Mouse (Mus musculus): ENCODE data around the gene Hrnr. TPM values are rescaled to one million over a fixed set of nuclear protein-coding genes. Genes with fewer than 3 reads are reported as not detected.

Gene Hrnr
- polyA plus RNA-seq, 1 experiment from 2014 or later: not detected

- 90% methylated on average over 4 of the region's 4 CpGs for WGBS
- no peak overlapping the region for H3K4me3 ChIP-seq (ENCODE audit: low read depth, low read length)
- H3K36me3 ChIP-seq (ENCODE audit: control insufficient read depth, insufficient read depth, low read length): no peaks in the 10 kb centered on the region
- no peak for ATAC-seq (ENCODE audit: insufficient number of reproducible peaks, insufficient read depth, low FRiP score, low read depth)
- H3K9me3 ChIP-seq (ENCODE audit: control insufficient read depth, low read depth, low read length): no peaks in the 10 kb centered on the region
- no peaks in the 10 kb centered on the region for H3K27me3 ChIP-seq (ENCODE audit: control insufficient read depth, insufficient read depth, low read length)
- no peaks in the 10 kb centered on the region for H3K4me1 ChIP-seq (ENCODE audit: control insufficient read depth, insufficient read depth, low read length)
- H3K27ac ChIP-seq (ENCODE audit: low read length): no peak overlapping the region
- H3K4me2 ChIP-seq (replicated peaks; ENCODE audit: low read depth, low read length): no peak overlapping the region
- no peak overlapping the region for H3K9ac ChIP-seq (replicated peaks; ENCODE audit: low read depth, low read length)
These were observed 20.5 kb downstream of the Hrnr start for GRCm38 (mm10) chr3:93340021-93340420.

DNA sequence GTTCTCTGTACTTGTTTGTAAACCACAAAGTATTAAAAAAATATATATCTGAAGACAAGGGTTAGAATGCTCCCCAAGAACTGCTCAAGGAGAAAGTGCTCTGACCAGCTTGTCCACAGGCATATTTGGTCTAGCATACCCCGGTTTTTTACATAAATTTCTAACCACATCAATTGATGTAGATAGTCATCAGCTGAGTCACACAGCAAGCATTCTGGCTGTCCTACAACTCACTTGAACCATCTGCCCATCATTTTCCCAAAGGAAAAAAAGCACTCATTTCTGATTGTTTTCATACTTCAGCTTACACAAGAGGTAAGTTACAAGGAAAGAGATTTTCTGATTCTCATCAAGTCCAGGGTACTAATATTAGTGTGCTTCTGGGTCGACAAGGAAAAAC is 27.3 kb downstream of the Hrnr start:
- H3K4me1 ChIP-seq (ENCODE audit: control insufficient read depth, insufficient read depth, low read length): no peaks in the 10 kb centered on the region
- H3K36me3 ChIP-seq (ENCODE audit: control insufficient read depth, insufficient read depth, low read length): no peaks in the 10 kb centered on the region
- 76% methylated on average over 2 of the region's 2 CpGs for WGBS
- no peak overlapping the region for H3K9ac ChIP-seq (replicated peaks; ENCODE audit: low read depth, low read length)
- no peak for ATAC-seq (ENCODE audit: insufficient number of reproducible peaks, insufficient read depth, low FRiP score, low read depth)
- no peaks in the 10 kb centered on the region for H3K27me3 ChIP-seq (ENCODE audit: control insufficient read depth, insufficient read depth, low read length)
- H3K27ac ChIP-seq (ENCODE audit: low read length): no peak overlapping the region
- no peak overlapping the region for H3K4me3 ChIP-seq (ENCODE audit: low read depth, low read length)
- H3K4me2 ChIP-seq (replicated peaks; ENCODE audit: low read depth, low read length): no peak overlapping the region
- no peaks in the 10 kb centered on the region for H3K9me3 ChIP-seq (ENCODE audit: control insufficient read depth, low read depth, low read length)

DNA sequence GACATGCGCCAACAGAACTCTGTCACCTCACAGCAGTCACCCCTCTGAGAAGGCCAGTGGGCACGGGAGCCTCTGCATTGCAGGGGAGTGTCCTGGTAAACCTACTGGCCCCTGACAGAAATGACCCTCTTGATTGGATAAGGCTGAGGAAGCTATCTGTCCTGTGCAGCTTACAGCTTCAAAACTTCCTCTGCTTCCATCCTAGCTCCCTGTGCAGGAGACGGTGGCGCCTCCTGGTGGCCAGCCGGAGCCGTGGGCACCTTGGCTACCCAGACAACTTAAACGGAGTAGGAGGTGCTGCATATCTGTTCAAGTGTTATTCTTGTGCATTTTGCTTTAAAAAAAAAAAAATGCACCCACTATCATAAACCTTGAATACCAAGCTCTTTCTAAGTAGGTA is 40.5 kb downstream of the Hrnr start:
- Histone ChIP-seq H3K4me2 (replicated peaks; ENCODE audit: low read depth, low read length) (no peak overlapping the region), H3K9ac (replicated peaks; ENCODE audit: low read depth, low read length) (no peak overlapping the region), H3K36me3 (ENCODE audit: control insufficient read depth, insufficient read depth, low read length) (no peaks in the 10 kb centered on the region), H3K4me1 (ENCODE audit: control insufficient read depth, insufficient read depth, low read length) (no peaks in the 10 kb centered on the region; the same call in 1 of the 2 replicates), H3K27me3 (ENCODE audit: control insufficient read depth, insufficient read depth, low read length) (no peaks in the 10 kb centered on the region), H3K9me3 (ENCODE audit: control insufficient read depth, low read depth, low read length) (no peaks in the 10 kb centered on the region), H3K27ac (ENCODE audit: low read length) (no peak overlapping the region), H3K4me3 (ENCODE audit: low read depth, low read length) (no peak overlapping the region)
- 16% methylated on average over 7 of the region's 7 CpGs for WGBS
- no peak for ATAC-seq (ENCODE audit: insufficient number of reproducible peaks, insufficient read depth, low FRiP score, low read depth)

- no peaks in the 10 kb centered on the region; the same call in 1 of the 2 replicates for H3K4me1 ChIP-seq (ENCODE audit: control insufficient read depth, insufficient read depth, low read length)
- H3K36me3 ChIP-seq (ENCODE audit: control insufficient read depth, insufficient read depth, low read length): no peaks in the 10 kb centered on the region
- peak overlapping the region; percentile 24; the same call in 1 of the 2 replicates for H3K4me2 ChIP-seq (replicated peaks; ENCODE audit: low read depth, low read length)
- ATAC-seq (ENCODE audit: insufficient number of reproducible peaks, insufficient read depth, low FRiP score, low read depth): peak; percentile 76
- no peak overlapping the region for H3K27ac ChIP-seq (ENCODE audit: low read length)
- no peaks in the 10 kb centered on the region for H3K27me3 ChIP-seq (ENCODE audit: control insufficient read depth, insufficient read depth, low read length)
- no peak overlapping the region for H3K4me3 ChIP-seq (ENCODE audit: low read depth, low read length)
- no peaks in the 10 kb centered on the region for H3K9me3 ChIP-seq (ENCODE audit: control insufficient read depth, low read depth, low read length)
- no peak overlapping the region for H3K9ac ChIP-seq (replicated peaks; ENCODE audit: low read depth, low read length)
- WGBS: 9% methylated on average over 10 of the region's 10 CpGs
These were observed 42.5 kb downstream of the Hrnr start for GRCm38 (mm10) chr3:93361933-93362574.

DNA sequence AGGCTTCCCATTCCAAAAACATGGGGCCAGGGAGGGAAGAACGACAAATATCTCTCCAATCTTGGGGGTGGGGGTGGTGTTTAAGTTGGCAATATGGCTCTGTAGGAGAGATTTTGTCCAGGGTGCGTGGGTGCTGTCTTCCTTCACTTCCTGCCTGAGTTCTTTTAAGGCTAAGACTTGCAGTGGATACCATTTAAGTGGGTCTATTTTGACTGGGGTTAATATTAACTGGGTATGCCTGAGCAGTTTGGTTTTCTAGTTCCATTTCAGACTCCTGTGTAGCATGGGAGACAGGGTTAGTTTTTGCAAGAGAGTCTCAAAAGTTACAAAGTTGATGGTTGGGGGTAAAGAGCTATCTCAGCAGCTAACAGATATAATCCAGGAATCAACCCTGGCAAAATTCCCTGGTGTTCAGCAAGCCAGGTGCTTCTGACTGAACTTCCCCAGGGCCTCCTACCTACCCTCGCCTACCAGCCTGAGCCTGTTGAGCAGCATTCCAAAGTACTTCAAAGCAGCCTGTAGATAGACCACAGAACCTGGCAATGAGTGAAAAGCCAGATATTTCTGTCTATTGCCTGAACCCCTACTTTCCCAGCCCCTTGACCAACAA is 47.5 kb downstream of the Hrnr start:
- Histone ChIP-seq H3K27me3 (ENCODE audit: control insufficient read depth, insufficient read depth, low read length) (no peaks in the 10 kb centered on the region), H3K4me1 (ENCODE audit: control insufficient read depth, insufficient read depth, low read length) (no peaks in the 10 kb centered on the region; the same call in 1 of the 2 replicates), H3K9me3 (ENCODE audit: control insufficient read depth, low read depth, low read length) (no peaks in the 10 kb centered on the region), H3K27ac (ENCODE audit: low read length) (peak overlapping the region; percentile 63; the same call in 1 of the 2 replicates), H3K4me3 (ENCODE audit: low read depth, low read length) (no peak overlapping the region), H3K4me2 (replicated peaks; ENCODE audit: low read depth, low read length) (no peak overlapping the region), H3K9ac (replicated peaks; ENCODE audit: low read depth, low read length) (no peak overlapping the region), H3K36me3 (ENCODE audit: control insufficient read depth, insufficient read depth, low read length) (no peaks in the 10 kb centered on the region)
- peak; percentile 82 for ATAC-seq (ENCODE audit: insufficient number of reproducible peaks, insufficient read depth, low FRiP score, low read depth)
- WGBS: 55% methylated on average over 3 of the region's 3 CpGs

DNA sequence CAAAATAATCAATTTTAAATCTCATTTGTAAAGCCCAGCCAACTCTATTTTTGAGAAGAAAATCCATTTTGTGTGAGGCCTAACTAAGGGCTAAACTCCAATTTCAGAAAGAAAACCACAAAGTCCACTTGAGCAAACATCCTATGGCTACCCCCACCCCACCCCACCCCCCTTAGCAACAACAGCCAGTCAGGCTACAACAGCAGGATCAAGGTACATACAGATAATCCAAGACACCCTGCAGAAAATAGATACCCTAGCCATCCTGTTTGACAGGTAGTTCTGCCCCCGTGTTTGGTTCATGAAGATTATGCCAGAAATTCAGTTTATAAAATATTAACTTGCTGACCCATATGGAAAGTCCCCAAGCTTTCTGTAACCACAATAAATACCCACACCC is 48.6 kb downstream of the Hrnr start:
- Histone ChIP-seq H3K27ac (ENCODE audit: low read length) (no peak overlapping the region), H3K36me3 (ENCODE audit: control insufficient read depth, insufficient read depth, low read length) (no peaks in the 10 kb centered on the region), H3K9me3 (ENCODE audit: control insufficient read depth, low read depth, low read length) (no peaks in the 10 kb centered on the region), H3K4me3 (ENCODE audit: low read depth, low read length) (no peak overlapping the region), H3K9ac (replicated peaks; ENCODE audit: low read depth, low read length) (no peak overlapping the region), H3K4me2 (replicated peaks; ENCODE audit: low read depth, low read length) (no peak overlapping the region), H3K4me1 (ENCODE audit: control insufficient read depth, insufficient read depth, low read length) (no peaks in the 10 kb centered on the region), H3K27me3 (ENCODE audit: control insufficient read depth, insufficient read depth, low read length) (no peaks in the 10 kb centered on the region)
- no peak for ATAC-seq (ENCODE audit: insufficient number of reproducible peaks, insufficient read depth, low FRiP score, low read depth)
- WGBS: 45% methylated on average over 1 of the region's 1 CpGs

- H3K9me3 ChIP-seq (ENCODE audit: control insufficient read depth, low read depth, low read length): no peaks in the 10 kb centered on the region
- WGBS: 73% methylated on average over 6 of the region's 6 CpGs
- H3K36me3 ChIP-seq (ENCODE audit: control insufficient read depth, insufficient read depth, low read length): no peaks in the 10 kb centered on the region
- no peak overlapping the region for H3K4me2 ChIP-seq (replicated peaks; ENCODE audit: low read depth, low read length)
- no peak for ATAC-seq (ENCODE audit: insufficient number of reproducible peaks, insufficient read depth, low FRiP score, low read depth)
- no peak overlapping the region for H3K4me3 ChIP-seq (ENCODE audit: low read depth, low read length)
- H3K4me1 ChIP-seq (ENCODE audit: control insufficient read depth, insufficient read depth, low read length): no peaks in the 10 kb centered on the region
- H3K27ac ChIP-seq (ENCODE audit: low read length): no peak overlapping the region
- no peak overlapping the region for H3K9ac ChIP-seq (replicated peaks; ENCODE audit: low read depth, low read length)
- no peaks in the 10 kb centered on the region for H3K27me3 ChIP-seq (ENCODE audit: control insufficient read depth, insufficient read depth, low read length)
These were observed 53.9 kb downstream of the Hrnr start for GRCm38 (mm10) chr3:93373416-93373815.

- Histone ChIP-seq H3K9ac (replicated peaks; ENCODE audit: low read depth, low read length) (no peak overlapping the region), H3K36me3 (ENCODE audit: control insufficient read depth, insufficient read depth, low read length) (no peaks in the 10 kb centered on the region), H3K4me2 (replicated peaks; ENCODE audit: low read depth, low read length) (no peak overlapping the region), H3K4me3 (ENCODE audit: low read depth, low read length) (no peak overlapping the region), H3K9me3 (ENCODE audit: control insufficient read depth, low read depth, low read length) (no peaks in the 10 kb centered on the region), H3K4me1 (ENCODE audit: control insufficient read depth, insufficient read depth, low read length) (no peaks in the 10 kb centered on the region), H3K27ac (ENCODE audit: low read length) (no peak overlapping the region), H3K27me3 (ENCODE audit: control insufficient read depth, insufficient read depth, low read length) (no peaks in the 10 kb centered on the region)
- WGBS: 88% methylated on average over 1 of the region's 1 CpGs
- ATAC-seq (ENCODE audit: insufficient number of reproducible peaks, insufficient read depth, low FRiP score, low read depth): no peak
These were observed 55.6 kb downstream of the Hrnr start for GRCm38 (mm10) chr3:93375196-93375595.

DNA sequence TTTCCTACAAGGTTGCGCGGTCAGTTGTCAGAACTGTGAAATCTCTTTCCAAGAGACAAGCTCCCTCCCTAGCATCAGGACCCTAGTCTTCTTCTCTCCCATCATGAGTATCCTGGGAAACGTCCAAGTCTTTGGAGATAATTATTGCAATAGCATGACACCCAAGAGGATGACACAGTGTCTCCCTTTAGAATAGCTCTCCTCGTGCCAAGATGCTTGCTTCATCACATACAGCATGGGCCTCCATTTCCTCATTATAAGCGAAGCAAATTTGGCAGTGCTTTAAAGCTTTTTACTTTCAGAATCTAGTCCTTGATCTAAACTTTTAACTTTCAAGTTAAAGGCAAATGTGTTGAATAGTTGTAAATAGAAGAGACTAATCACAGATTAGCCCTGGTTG is 56.1 kb downstream of the Hrnr start:
- ATAC-seq (ENCODE audit: insufficient number of reproducible peaks, insufficient read depth, low FRiP score, low read depth): no peak
- no peak overlapping the region for H3K4me3 ChIP-seq (ENCODE audit: low read depth, low read length)
- WGBS: 89% methylated on average over 5 of the region's 5 CpGs
- H3K4me1 ChIP-seq (ENCODE audit: control insufficient read depth, insufficient read depth, low read length): no peaks in the 10 kb centered on the region
- no peak overlapping the region for H3K27ac ChIP-seq (ENCODE audit: low read length)
- H3K4me2 ChIP-seq (replicated peaks; ENCODE audit: low read depth, low read length): no peak overlapping the region
- H3K27me3 ChIP-seq (ENCODE audit: control insufficient read depth, insufficient read depth, low read length): no peaks in the 10 kb centered on the region
- H3K36me3 ChIP-seq (ENCODE audit: control insufficient read depth, insufficient read depth, low read length): no peaks in the 10 kb centered on the region
- no peak overlapping the region for H3K9ac ChIP-seq (replicated peaks; ENCODE audit: low read depth, low read length)
- H3K9me3 ChIP-seq (ENCODE audit: control insufficient read depth, low read depth, low read length): no peaks in the 10 kb centered on the region

Data from stomach, embryonic 14.5 days (tissue).